Mouse (Mus musculus) large intestine, adult 2 months (tissue): ENCODE measurements around the gene Nat14. TPM values are rescaled to one million over a fixed set of nuclear protein-coding genes. Genes with fewer than 3 reads are reported as not detected.

Experiments
- DNase-seq: peaks from one replicate; pipeline ENCODE4 v3.0.0-alpha.2; 2012; ENCODE audit warnings: low read depth, low spot score
- WGBS: fragments of 180-500 bp; shearing (Covaris S2); methylation state at CpG from one replicate; pipeline ENCODE4 v1.1.7; 2018; 5-methylcytosine and 5-hydroxymethylcytosine counted together
- polyA plus RNA-seq: library from polyadenylated mRNA; depleted of rRNA; stranded (reverse); fragments of >200 nt; gene quantifications from 2 replicates; pipeline ENCODE4 v1.2.3, GENCODE M21; 2012; rRNA removed

Nat14 gene
- polyA plus RNA-seq, 1 experiment = 4.3 TPM

- DNase-seq = no peak
- 41% methylated on average over 5 of the region's 5 CpGs for WGBS
Measured at GRCm38 (mm10) chr7:4942673-4943072, 20.8 kb downstream of the Nat14 start.

- 10% methylated on average over 15 of the region's 15 CpGs for WGBS
Measured at GRCm38 (mm10) chr7:4943223-4943815, 21.5 kb downstream of the Nat14 start.

GRCm38 (mm10) chr7:4947855-4948254 is 26.0 kb downstream of the Nat14 start:
- WGBS = 16% methylated on average over 2 of the region's 2 CpGs
- DNase-seq = no peak

More at GRCm38 (mm10) chr7:4943223-4943815, 21.5 kb downstream of the Nat14 start:
- peak; percentile 92 for DNase-seq

- 53% methylated on average over 6 of the region's 6 CpGs for WGBS
- no peak for DNase-seq
Measured at GRCm38 (mm10) chr7:4948386-4948785, 26.6 kb downstream of the Nat14 start.

GRCm38 (mm10) chr7:4950561-4951342 is 28.9 kb downstream of the Nat14 start:
- WGBS = 73% methylated on average over 19 of the region's 19 CpGs
- no peak for DNase-seq

GRCm38 (mm10) chr7:4953815-4954445 is 32.1 kb downstream of the Nat14 start:
- no peak for DNase-seq
- WGBS = 37% methylated on average over 10 of the region's 10 CpGs

- DNase-seq = no peak
- WGBS = 87% methylated on average over 10 of the region's 10 CpGs
Measured at GRCm38 (mm10) chr7:4957361-4957760, 35.5 kb downstream of the Nat14 start.

GRCm38 (mm10) chr7:4963527-4963926 is 41.7 kb downstream of the Nat14 start:
- WGBS = 42% methylated on average over 5 of the region's 5 CpGs
- DNase-seq = no peak

- DNase-seq = no peak
- WGBS = 2% methylated on average over 10 of the region's 10 CpGs
Measured at GRCm38 (mm10) chr7:4964272-4964671, 42.4 kb downstream of the Nat14 start, which contains the start of gene Sbk2. Sbk2 (minus strand) TSS chr7:4964406.

- no peak for DNase-seq
- WGBS = 73% methylated on average over 5 of the region's 5 CpGs
Measured at GRCm38 (mm10) chr7:4964988-4965387, 43.2 kb downstream of the Nat14 start.

- WGBS = 43% methylated on average over 6 of the region's 6 CpGs
- DNase-seq = no peak
Measured at GRCm38 (mm10) chr7:4971068-4971467, 49.2 kb downstream of the Nat14 start, which contains the start of gene Sbk3. Sbk3 (minus strand) TSS chr7:4971168.

- WGBS = 30% methylated on average over 7 of the region's 7 CpGs
Measured at GRCm38 (mm10) chr7:4971710-4972109, 49.9 kb downstream of the Nat14 start.

GRCm38 (mm10) chr7:4972321-4973047 is 50.7 kb downstream of the Nat14 start:
- WGBS = 61% methylated on average over 18 of the region's 18 CpGs
- DNase-seq = no peak

More at GRCm38 (mm10) chr7:4971710-4972109, 49.9 kb downstream of the Nat14 start:
- no peak for DNase-seq

Other genes with a start within 250 kb of the Nat14 start
- gene Hspbp1, start 237.0 kb upstream of the Nat14 start, polyA plus RNA-seq = 32.7 and 34.4 TPM in 2 replicates
- gene Brsk1, start 231.4 kb upstream of the Nat14 start, polyA plus RNA-seq = 1.7 and 2.3 TPM in 2 replicates
- gene Tmem150b, start 196.8 kb upstream of the Nat14 start, polyA plus RNA-seq = 84.0 and 118 TPM in 2 replicates
- gene Kmt5c, start 181.9 kb upstream of the Nat14 start, polyA plus RNA-seq = 95.6 and 126 TPM in 2 replicates
- gene Cox6b2, start 168.9 kb upstream of the Nat14 start, polyA plus RNA-seq = 45.0 and 50.2 TPM in 2 replicates
- not detected in 2 replicates for gene Fam71e2, start 150.7 kb upstream of the Nat14 start, polyA plus RNA-seq
- gene Il11, start 139.2 kb upstream of the Nat14 start, polyA plus RNA-seq = 0.11 and 0.81 TPM in 2 replicates
- gene Tmem190, start 139.1 kb upstream of the Nat14 start, polyA plus RNA-seq = not detected in 2 replicates
- gene Tmem238, start 132.4 kb upstream of the Nat14 start, polyA plus RNA-seq = 81.4 and 90.8 TPM in 2 replicates
- gene Rpl28, start 129.2 kb upstream of the Nat14 start, polyA plus RNA-seq = 510 and 604 TPM in 2 replicates
- 348 and 501 TPM in 2 replicates for gene Ube2s, start 109.4 kb upstream of the Nat14 start, polyA plus RNA-seq
- 0.78 and 0.86 TPM in 2 replicates for gene Shisa7, start 77.3 kb upstream of the Nat14 start, polyA plus RNA-seq
- gene Isoc2b, start 51.8 kb upstream of the Nat14 start, polyA plus RNA-seq = 20.4 and 27.2 TPM in 2 replicates
- 14.7 and 16.2 TPM in 2 replicates for gene Isoc2a, start 44.9 kb upstream of the Nat14 start, polyA plus RNA-seq
- gene Gm36210, start 15.5 kb upstream of the Nat14 start, polyA plus RNA-seq = not detected in 2 replicates
- gene Zfp628, start 6.8 kb upstream of the Nat14 start, polyA plus RNA-seq = 12.7 and 14.6 TPM in 2 replicates
- 2.9 and 3.6 TPM in 2 replicates for gene Ssc5d, start 3.8 kb downstream of the Nat14 start, polyA plus RNA-seq
- gene Sbk2, start 42.4 kb downstream of the Nat14 start, polyA plus RNA-seq = 0.06 and 0.18 TPM in 2 replicates
- not detected in 2 replicates for gene Sbk3, start 49.1 kb downstream of the Nat14 start, polyA plus RNA-seq
- gene Zfp579, start 74.1 kb downstream of the Nat14 start, polyA plus RNA-seq = 30.6 and 33.2 TPM in 2 replicates
- gene Zfp524, start 92.4 kb downstream of the Nat14 start, polyA plus RNA-seq = 39.4 and 44.3 TPM in 2 replicates
- 22.2 and 29.6 TPM in 2 replicates for gene Fiz1, start 92.7 kb downstream of the Nat14 start, polyA plus RNA-seq
- 0.37 TPM in 1 of 2 replicates, not detected in the other for gene Gm44973, start 93.5 kb downstream of the Nat14 start, polyA plus RNA-seq
- gene Zfp865, start 98.3 kb downstream of the Nat14 start, polyA plus RNA-seq = 14.2 and 20.5 TPM in 2 replicates
- 1.4 and 1.8 TPM in 2 replicates for gene Ccdc106, start 98.5 kb downstream of the Nat14 start, polyA plus RNA-seq
- not detected in 2 replicates for gene 4632433K11Rik, start 112.1 kb downstream of the Nat14 start, polyA plus RNA-seq
- 6.8 and 7.0 TPM in 2 replicates for gene Zfp784, start 116.4 kb downstream of the Nat14 start, polyA plus RNA-seq
- gene Zfp580, start 129.5 kb downstream of the Nat14 start, polyA plus RNA-seq = 5.2 and 6.3 TPM in 2 replicates
- gene U2af2, start 140.1 kb downstream of the Nat14 start, polyA plus RNA-seq = 150 and 173 TPM in 2 replicates
- 238 and 291 TPM in 2 replicates for gene Epn1, start 158.2 kb downstream of the Nat14 start, polyA plus RNA-seq
- gene Rfpl4, start 194.9 kb downstream of the Nat14 start, polyA plus RNA-seq = not detected in 2 replicates
- 0.42 and 0.48 TPM in 2 replicates for gene Rasl2-9, start 203.9 kb downstream of the Nat14 start, polyA plus RNA-seq
- not detected in 2 replicates for gene Vmn1r55, start 227.6 kb downstream of the Nat14 start, polyA plus RNA-seq